Mouse (Mus musculus) lung, adult 2 months (tissue): ENCODE data around the gene Ephb4.

Experiments used
- CTCF ChIP-seq: fragments of 200-500 bp; IDR thresholded peaks from 2 replicates; pipeline ENCODE4 v1.5.1; 2011; ENCODE audit warnings: mild to moderate bottlenecking, low read length, control low read depth; ENCODE audit not compliant: insufficient read depth
- POLR2A ChIP-seq: fragments of 200-500 bp; IDR thresholded peaks from 2 replicates; pipeline ENCODE4 v1.6.1; 2011; ENCODE audit warnings: low read depth, mild to moderate bottlenecking, control low read depth, low read length, borderline replicate concordance; ENCODE audit errors: extremely low read depth

DNA sequence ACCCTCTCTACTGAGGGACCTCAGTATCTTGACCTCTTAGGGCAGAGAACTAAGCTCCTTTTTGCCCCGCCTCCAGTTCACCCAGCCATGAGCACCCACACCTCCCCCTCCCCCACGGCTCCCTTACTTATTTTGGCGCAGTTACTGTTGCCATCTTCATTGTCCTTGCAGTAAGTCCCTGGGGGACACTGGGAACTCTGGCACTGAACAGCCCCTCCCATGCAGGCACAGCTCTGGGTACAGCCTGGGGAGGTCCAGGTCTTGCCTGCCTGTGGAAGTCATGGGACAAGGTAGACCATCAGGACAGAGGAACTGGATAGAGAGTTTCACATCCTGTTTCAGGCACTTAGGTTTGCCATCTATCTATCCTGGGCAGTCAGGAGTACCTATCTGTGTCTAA, 60.2 kb downstream of the Ephb4 start:
- TF ChIP-seq CTCF (no peak), POLR2A (no peak)
